Mouse (Mus musculus) layer of hippocampus, postnatal 10 days (tissue): ENCODE results near the gene Tunar. TPM values are rescaled to one million over a fixed set of nuclear protein-coding genes. Genes with fewer than 3 reads are reported as not detected.

Source experiments
- DNase-seq, 2 experiments: peaks; one replicate each; pipeline ENCODE4 v3.0.0; 2021; ENCODE audit warnings: low spot score in 2 of 2
- long read RNA-seq: library from polyadenylated mRNA; stranded (forward); transcript quantifications from one replicate; pipeline ENCODE4 v2.0.0, GENCODE M21; 2023
- total RNA-seq, 2 experiments: library from RNA; stranded (reverse); gene quantifications; 2 replicates each; pipeline ENCODE4 v1.2.3; 2021

Tunar gene
- 10 to 100 TPM; 18.7 to 23.8 TPM for total RNA-seq
- long read RNA-seq, partial matches to known transcripts, result 0 of 4 reads
- long read RNA-seq, other reads (novel, unspliced or antisense), result 2 of 4 reads

DNA sequence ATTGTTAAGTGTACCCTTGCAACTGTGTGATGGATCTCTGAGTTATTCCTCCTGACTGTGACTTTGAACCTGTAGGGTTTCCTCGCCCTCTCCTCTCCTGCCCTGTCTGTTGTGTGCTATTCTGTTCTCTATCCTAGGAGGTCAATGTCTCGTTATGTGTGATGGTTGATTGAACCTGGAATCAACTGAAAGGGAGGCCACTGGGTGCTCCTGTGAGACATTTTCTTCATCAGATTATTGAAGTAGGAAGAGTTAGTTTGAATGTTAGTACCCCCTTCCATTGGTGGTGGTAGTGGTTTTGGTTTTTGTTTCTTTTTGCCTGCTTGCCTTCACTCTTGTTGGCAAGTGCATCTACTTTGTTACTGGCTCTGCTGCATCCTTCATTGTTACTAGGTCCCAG, at the start of gene Tunar:
Tunar (plus strand) TSS at position 301 of the 400 bp plus-strand sequence.
- no peak for DNase-seq

DNA sequence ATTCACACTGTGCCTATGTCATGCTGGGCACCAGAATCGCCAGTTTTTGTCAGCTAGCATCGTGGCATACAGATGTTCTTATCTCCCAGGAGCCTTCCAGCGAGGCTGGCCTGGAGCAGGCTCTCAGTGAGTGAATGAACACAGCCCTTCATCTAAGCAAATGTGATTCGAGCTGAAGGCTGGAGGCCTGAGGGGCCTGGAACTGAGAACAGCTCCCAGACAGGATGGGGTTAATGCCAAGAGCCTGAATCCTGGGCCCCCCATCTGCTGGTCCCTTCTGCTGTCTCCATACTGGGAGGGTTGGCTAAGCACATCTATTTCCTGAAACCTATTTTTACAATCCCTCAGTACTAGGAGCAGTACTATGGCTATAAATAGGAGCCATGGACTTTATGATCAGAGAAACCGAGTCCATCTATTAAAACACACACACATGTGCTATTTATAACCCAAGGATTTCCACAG, 21.1 kb upstream of the Tunar start:
- peak in 1 of 2 experiments; percentile 25 for DNase-seq

DNA sequence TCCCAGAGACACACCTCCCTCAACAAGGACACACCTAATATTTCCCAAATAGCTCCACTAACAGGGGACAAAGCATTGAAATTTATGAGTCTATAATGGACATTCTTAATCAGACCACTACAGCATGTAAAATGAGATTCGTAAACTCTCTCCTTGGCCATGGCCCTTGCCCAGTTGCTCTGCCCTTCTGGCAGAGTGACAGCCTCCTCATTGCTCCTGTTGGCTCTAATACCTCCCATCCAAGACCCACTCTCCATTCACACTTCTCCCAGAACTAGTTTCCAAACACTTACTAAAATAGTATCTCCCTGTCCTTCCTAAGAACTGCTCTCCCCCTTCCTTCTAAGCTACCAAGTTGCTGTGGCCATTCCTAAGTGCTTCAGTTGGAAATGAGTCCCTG, 19.3 kb upstream of the Tunar start:
- DNase-seq, result no peak

DNA sequence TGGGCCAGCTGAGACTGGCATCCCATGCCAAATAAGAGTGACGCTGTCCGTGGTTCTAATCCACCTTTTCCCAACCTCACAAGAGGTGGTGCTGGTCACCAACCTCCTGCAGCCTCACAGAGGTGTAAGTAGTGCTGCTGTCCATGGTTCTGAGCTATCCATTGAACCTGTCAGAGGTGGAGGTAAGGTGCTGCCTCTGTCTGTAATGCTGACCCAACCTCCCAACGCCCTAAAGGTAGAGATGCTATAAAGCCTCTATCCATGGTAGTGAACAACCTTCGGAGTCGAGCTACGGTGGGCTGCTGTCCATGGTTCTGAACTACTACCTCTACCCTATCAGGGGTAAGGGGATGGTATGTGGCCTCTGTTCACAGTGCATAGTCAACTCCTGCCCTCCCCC, 11.5 kb upstream of the Tunar start:
- DNase-seq, result no peak

DNA sequence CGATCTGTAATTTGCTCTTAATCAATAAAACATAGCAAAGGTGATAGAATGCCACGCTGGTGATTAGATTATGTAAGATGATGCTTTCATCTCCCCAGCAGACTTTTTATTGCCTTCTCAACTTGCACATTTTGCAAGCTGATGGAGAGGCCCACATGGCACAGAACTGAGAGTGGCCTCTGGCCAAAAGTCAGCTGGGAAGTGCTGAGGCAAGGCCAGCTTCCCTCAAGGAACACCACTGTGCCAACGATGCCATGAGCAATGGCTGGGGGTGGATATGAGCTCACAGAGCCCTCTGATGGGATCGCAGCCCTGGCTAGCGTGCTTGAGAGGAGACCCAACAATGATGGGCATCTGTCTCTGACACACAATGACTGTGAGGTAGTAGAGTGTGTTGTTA, 6.6 kb upstream of the Tunar start:
- DNase-seq, result no peak

DNA sequence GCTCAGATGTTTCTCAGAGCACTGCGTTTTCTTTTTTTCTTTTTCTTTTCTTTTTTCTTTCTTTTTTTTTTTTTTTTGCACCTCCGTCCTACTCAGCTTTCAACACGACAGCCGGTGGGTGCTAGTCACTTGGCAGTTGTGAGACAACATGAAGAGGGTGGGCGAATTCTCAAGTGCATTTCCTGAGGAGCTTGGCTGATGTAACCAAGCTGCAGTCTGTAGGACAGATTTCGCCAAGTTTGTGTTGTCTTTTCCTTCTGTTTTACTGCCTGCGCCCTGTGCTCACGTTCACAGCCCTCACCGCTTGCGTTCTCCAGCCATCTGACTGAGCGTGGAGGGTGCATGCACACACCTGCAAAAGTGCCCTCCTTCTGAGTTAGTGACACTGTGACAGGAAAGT, 5.3 kb upstream of the Tunar start:
- no peak for DNase-seq

DNA sequence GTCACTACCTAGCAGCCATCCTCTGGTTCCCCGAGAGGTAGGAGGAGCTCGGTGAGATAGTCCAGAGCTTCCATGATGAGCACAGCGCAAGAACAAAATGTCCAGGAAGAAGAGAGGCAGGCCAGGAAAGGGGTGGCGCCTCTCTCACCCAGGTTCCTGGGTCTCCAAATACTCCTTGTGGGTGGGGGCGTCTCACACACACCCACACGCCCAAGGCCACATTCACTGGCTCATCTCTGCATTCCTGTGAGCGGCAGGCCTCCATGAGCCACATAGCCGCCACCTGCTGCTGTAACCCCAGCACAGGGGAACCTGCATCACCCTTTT, 2.4 kb downstream of the Tunar start:
- DNase-seq, result no peak

DNA sequence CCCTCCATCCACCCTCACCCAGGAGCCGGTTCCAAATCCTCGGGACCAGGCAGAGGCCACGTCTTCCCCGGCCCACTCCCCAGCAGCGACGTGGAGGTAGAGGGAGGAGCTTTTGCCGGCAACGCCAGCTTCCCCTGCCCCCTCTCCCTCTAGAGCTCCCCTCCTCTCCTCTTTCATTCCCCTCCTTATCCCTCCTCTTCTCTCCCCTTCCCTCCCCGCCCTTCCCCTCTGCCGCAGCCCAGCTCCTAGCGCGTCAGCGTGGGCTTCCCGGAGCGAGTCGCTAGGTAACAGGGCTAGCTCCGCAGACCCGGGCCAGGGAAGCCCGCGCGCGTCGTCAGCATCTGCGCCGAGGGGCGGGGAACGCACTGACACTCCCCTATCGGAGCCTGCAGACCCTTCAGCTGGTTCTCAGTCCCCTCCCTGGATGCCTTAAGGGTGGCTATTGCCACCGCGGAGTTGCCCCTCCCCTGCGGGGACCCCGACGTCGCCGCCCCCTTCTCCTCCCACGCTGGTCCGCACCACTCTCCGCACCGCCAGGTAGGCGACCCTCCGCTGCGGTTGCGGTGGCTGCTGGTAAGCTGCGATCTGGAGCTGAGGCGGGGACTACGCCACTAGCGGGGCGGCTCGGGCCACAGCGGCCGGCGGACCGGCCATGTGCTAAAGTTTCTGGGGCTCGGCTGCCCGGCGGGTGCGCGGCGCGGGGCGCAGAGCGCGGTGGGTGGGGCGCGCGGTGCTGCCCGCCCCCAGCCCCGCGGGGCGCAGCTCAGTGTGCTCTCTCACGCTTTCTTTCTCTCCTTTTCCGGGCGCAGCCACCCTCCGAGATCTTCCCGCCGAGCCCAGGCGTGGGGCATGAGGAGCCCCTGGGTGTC, 3.0 kb downstream of the Tunar start:
- peak; percentile 70 to 80 for DNase-seq

DNA sequence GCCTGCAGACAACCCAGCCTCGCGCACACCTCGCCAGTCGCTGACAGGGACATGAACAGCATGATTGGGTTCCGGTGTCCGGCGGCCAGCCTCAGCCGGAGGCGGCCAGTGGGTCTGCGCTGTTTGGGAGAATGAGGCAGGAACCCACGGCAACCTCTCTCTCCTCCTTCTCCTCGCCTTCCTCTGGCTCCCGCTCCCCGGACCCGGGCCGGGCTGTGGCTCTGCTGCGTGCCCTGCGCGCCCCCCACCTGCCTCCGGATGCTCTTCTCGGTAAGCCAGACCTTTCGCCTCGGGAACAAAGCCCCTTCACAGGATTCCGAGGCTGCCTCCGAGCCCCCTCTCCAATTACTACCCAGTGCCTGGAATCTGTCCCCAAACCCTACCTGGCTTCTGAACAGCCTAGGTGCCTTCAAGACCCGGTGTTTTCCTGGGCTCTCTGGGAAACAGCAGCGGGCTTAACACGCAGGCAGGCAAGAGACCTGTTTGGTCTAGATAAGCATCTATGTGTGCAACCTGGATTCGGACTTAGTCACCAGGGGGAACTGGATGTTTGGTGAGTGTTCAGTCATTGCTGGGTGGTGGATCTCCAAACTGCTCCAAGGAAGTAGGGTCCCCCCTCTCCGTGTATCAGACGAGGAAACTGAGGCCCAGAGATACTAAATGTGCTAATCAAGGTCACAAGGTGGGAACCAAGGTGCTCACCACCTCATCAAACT, 3.8 kb downstream of the Tunar start:
- no peak for DNase-seq

DNA sequence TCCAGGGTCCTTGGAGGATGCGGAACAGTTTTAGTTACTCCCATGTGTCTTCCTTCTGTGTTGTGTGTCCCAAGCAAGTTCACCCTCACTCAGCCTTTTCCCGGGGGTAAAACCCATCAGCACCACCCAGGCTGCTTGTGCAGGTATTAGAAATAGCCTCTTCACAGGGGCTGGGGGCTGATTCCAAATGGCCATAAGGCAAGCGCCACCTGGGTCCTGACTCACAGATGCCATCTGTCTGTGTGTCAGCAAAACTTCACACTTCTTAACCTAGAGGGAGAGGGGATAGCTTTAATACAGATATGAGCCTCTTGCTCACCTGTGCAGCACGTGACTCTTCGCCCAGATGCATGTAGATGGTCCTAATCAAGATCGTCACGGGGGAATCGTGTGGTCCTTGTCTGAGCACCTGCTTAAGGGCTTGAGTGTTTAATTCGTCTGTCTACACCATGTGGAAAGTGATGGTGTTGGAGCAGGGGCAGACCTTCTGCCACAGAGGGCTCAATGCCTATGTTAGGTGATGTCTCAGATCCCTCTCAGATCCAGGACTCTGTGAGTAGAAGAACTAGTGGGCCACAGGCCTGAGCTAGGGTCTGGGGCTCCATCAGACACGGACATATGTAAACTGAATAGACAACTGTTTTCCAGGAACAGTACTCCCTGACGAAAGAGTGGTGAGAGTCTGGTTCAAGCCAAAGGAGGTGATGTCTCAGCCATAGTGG, 4.7 kb downstream of the Tunar start:
- no peak for DNase-seq

DNA sequence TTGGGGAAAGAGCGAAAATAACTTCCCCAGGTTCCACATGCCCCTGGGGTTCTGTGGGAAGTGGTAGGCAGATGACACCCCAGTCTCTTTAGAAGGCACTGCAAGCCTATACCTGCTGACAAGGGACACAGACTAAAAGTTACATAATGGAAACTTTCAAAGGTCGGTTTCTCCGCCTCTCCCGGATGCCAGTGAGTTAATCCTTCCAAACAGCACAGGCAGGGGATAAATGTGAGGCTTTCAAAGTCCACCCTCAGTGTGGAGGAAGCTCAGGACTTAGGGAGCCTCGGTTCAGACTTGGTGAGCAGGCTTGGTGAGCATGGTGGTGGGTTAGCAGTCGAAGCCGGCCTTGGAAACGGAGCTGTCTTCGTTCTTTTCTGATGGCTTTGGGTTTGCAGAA, 7.9 kb downstream of the Tunar start:
- DNase-seq, result no peak

DNA sequence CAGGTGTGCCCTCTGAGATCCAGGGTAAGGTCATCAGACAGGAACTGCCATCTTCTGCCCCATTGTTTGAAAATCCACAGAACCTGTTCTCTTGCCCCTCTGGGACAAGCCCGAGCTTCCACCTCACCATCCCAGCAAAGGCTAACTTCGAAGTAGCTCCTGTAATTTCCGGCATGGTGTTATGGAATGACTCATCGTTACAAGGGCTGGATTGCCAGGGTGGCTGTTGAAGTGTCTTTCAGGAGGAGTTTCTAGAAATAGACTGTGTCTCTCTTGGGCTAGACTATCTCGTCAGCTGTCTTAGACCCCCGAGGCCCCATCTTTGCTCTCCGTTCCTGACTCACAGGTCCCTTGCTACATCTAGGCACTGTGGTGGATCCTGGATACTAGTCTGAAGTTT, 10.8 kb downstream of the Tunar start:
- DNase-seq, result no peak

DNA sequence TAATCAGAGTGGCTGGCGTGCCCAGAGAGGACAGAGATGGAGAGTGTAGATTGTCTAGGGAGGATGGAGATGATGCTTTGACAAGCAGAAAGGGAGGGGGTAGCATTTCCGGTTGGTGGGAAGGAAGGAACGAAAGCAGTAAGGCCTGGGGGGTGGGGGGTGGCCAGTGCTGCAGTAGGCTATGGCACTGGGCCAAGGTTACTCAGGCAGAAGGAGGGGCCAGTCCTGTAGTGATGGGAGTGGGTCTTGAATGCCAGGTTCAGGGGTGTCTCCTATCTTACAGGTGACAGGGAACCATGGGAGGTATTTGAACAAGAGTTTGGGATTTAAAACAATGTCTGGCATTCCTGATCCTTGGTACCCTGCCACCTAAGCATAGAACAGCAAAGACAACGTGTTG, 13.2 kb downstream of the Tunar start:
- DNase-seq, result no peak

DNA sequence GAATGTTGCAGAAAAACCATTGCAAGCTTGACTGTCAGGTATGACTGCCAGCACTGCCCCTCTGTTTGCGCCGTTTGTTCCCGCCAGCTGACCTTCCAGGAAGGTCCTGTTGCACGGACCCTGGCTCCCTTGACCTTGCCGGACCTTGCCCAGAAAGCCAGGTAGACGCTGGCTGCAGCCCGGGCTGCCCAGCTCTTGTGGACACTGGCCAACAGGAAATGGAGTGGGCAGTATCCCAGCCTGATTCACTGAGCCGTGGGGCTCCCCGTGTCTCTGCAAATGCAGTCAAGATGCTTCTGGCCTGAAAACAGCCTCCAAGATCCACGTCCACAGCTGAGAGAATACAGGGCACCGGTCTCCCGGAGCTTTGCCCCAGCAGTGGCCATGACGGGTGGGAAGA, 13.6 kb downstream of the Tunar start:
- no peak for DNase-seq

DNA sequence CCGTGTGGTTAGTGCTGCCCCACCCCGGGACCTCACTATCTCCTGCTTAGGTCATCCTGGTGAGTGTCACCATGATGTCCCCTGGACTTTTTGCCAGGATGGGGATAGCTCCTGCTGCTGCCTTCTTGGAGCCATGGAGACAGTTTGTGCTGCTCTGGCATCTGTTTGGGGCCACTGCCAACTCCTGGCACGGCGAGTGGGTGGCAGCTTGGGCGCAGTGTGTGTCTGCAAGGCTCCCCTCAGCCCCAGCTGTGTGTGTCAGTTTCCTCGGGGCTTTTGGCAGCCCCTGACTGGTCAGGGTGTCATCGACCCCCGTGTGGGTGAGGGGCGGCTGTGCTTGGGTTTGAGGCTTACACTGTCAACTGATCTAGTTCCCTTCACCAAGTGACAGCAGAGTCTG, 20.6 kb downstream of the Tunar start:
- peak; percentile 89 to 90 for DNase-seq

DNA sequence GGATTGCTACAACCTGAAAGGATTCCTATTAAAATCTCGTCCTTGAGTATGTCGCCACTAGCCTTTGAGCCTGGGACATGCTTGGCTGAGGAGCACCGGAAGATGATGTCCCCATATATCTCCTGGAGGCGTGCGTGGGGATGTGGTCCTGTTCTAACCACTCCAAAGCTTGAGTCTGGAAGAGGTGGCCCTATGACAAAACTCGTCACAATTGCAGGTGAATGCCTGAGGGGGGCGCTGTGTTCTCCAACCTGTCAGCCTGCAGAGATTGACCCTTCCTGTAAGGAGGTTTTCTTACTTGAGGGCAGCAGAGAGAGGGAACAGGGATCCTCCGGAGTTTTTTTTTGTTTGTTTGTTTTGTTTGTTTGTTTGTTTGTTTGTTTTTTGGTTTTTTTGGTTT, 21.1 kb downstream of the Tunar start:
- no peak for DNase-seq

DNA sequence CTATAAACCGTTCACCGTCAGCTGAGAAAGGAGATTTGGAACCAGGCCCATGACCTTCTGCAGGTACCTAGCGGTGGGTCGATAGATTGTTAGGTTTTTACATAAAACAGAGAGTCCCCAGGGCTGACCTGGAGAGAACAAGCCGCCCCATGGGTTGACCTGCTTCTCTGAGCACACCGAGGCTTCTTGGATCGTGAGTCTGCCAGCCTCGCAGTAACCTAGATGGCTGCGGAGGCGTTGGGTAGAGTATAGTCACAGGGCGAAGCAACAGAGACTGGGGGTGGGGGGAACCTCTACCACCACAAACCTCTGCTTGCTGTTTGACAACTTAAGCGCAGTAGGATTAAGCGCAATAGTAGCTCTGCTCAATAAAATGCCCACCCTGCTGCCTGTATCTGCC, 23.1 kb downstream of the Tunar start:
- no peak for DNase-seq

DNA sequence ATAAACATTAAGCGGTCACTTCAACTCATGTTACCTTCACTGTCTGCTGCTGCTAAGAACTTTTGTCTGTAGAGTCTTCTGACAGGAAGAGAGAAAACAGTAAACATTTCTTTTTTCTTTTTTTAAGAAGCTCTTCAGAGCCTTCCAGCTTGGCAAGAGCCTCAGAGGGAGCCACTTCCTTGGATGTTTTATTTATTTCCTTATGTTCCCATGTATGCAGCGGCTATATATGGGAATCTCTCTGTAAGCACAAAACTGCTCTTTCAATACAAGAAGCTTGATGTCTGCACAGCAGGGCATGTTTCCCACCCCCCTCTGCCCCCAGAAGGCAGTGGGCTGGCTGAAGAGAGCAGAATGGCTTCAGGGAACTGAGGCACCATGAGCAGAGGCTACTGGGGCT, 30.0 kb downstream of the Tunar start:
- no peak for DNase-seq

DNA sequence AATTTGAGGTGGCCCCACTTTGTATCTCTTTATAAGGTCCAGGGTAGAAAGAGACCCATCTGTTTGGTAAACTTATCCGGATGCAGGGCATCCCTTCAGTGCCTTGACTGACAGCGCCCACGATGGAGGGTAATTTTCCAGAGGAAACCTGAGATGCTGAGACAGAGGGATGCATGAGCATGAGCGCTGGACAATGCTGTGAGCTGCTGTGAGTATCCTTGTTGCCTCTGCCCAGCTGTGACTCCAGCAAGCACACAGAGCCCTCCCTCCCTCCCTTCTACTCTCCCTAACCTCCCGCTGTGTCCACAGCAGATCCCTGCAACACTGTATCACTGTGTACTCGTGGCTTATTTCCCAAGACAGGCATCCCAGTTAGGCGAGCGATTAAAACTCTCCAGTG, 40.9 kb downstream of the Tunar start:
- no peak for DNase-seq

DNA sequence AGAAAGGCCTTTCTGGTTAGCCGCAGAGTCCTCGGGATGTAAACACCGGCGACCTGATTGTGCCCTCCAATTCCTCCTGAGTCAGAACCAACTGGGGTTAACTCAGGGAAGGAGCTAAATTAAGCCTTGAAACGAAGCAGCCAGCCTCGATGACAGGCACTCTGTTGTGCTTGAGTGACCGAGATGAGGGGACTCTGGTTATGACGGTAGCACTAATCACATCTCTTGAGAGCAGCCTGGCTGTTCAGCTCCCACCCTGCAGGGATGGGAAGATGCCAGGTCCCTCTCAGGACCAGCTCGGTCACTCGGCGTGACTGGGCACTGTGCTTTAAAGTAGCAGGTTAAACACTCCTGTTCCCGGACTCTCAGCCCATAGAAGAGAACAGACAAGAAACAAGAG, 43.3 kb downstream of the Tunar start:
- DNase-seq, result no peak

DNA sequence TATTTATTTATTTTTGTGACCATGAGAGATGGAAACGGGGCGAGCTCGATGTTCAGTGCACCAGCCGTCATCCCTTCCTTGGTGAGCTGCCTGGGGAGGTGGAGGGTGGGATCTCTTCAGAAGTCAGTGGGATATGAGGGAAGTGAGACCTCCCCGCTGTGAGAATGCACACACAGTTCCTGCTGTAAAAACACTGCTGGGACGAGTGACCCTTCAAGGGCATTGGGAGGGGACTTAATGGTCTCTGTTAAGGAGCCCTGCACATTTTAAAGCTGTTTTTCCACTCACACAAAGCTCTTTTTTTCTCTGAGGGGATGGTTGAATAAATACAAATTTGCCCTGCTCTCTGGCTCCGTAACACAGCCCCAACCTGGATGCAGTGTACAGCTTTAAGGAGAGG, 49.1 kb downstream of the Tunar start:
- no peak for DNase-seq

DNA sequence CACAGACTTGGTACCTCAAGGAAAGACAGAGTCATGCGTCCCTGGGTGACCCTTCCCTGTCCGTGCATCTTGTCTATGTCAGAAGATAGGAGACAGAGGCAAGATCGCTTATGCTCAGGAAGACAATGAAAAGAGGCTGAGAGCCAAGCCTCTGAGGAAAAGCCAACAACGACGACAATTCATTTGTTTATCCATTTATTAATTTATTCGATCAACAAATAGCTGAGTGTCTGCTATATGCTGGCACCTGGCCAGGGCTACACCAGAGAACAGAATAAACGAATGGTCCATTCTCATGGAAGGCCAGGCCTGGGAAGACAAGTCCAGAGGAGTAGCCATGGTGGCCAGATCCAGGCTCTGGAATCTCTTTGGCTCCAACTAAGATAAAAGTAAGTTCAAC, 61.0 kb downstream of the Tunar start:
- DNase-seq, result no peak
